Mouse (Mus musculus) CH12.LX (cell line): ENCODE results near the gene Abi3bp. TPM values are rescaled to one million over a fixed set of nuclear protein-coding genes. Genes with fewer than 3 reads are reported as not detected.
A peak's percentile ranks its signal among the peaks of the same experiment; 100 is the strongest.

Experiments
- DNase-seq: peaks from one replicate; pipeline ENCODE4 v3.0.0-alpha.2; 2013; ENCODE audit errors: extremely low read depth
- H3K27ac ChIP-seq: 2 replicates; pipeline ENCODE4 v1.5.1; 2012; ENCODE audit warnings: low read depth, mild to moderate bottlenecking, control low read depth, moderate library complexity; ENCODE audit not compliant: insufficient read depth
- H3K27me3 ChIP-seq: replicated peaks from 2 replicates; pipeline ENCODE3; 2012; ENCODE audit warnings: inconsistent platforms
- H3K36me3 ChIP-seq, 2 experiments: replicated peaks in 1 of 2; 2 replicates each; pipeline versions ENCODE3 to v1.6.1; 2012; ENCODE audit warnings: inconsistent platforms in 1 of 2, low read length in 1 of 2, mild to moderate bottlenecking in 1 of 2, mixed read lengths in 1 of 2, moderate library complexity in 1 of 2; ENCODE audit not compliant: control insufficient read depth in 1 of 2, insufficient read depth in 1 of 2
- H3K4me1 ChIP-seq, 2 experiments: 2 replicates each; pipeline ENCODE4 v1.6.1; 2012; ENCODE audit warnings: inconsistent platforms in 1 of 2, moderate library complexity in 1 of 2; ENCODE audit not compliant: insufficient read depth in 2 of 2, control insufficient read depth in 1 of 2
- H3K4me2 ChIP-seq: 2 replicates; pipeline ENCODE4 v1.6.1; 2012; ENCODE audit warnings: low read depth, mild to moderate bottlenecking, control low read depth; ENCODE audit not compliant: poor library complexity, insufficient read depth, severe bottlenecking
- H3K4me3 ChIP-seq, 3 experiments: fragments of 150-350 bp in 1 of 3; sonication (generic) in 1 of 3; replicated peaks in 1 of 3; 2 replicates each; pipeline versions ENCODE3 to v1.5.1; 2011 to 2012; ENCODE audit warnings: low read depth in 2 of 3, low read length in 2 of 3, mild to moderate bottlenecking in 2 of 3, moderate library complexity in 2 of 3, control low read depth in 1 of 3, improper control_type of control experiment in 1 of 3, inconsistent platforms in 1 of 3, mixed read lengths in 1 of 3; ENCODE audit not compliant: poor library complexity in 1 of 3
- H3K79me2 ChIP-seq: replicated peaks from 2 replicates; pipeline ENCODE4 v1.6.1; 2012; ENCODE audit warnings: mild to moderate bottlenecking, moderate library complexity; ENCODE audit not compliant: control insufficient read depth, poor library complexity, insufficient read depth, severe bottlenecking; ENCODE audit errors: extremely low read depth
- H3K9ac ChIP-seq: 2 replicates; pipeline ENCODE4 v1.6.1; 2012; ENCODE audit warnings: low read depth, mild to moderate bottlenecking, control low read depth, moderate library complexity; ENCODE audit not compliant: insufficient read depth
- H3K9me3 ChIP-seq: replicated peaks from 2 replicates; pipeline ENCODE3; 2012; ENCODE audit warnings: low read length, inconsistent platforms, mixed read lengths
- BHLHE40 ChIP-seq: IDR thresholded peaks from 2 replicates; pipeline ENCODE4 v1.6.1; 2011; ENCODE audit warnings: mild to moderate bottlenecking, low read depth, low read length, improper control_type of control experiment
- CHD2 ChIP-seq: IDR thresholded peaks from 2 replicates; pipeline ENCODE4 v1.6.1; 2011; ENCODE audit warnings: low read length, improper control_type of control experiment
- CTCF ChIP-seq, 2 experiments: IDR thresholded peaks in 1 of 2; conservative IDR thresholded peaks in 1 of 2; 2 replicates each; pipeline ENCODE4 v1.5.1; 2011 to 2012; ENCODE audit warnings: low read depth in 2 of 2, low read length in 2 of 2, improper control_type of control experiment in 1 of 2, inconsistent platforms in 1 of 2, mild to moderate bottlenecking in 1 of 2, moderate library complexity in 1 of 2
- E2F4 ChIP-seq: IDR thresholded peaks from 2 replicates; pipeline ENCODE4 v1.6.1; 2011; ENCODE audit warnings: low read depth, low read length, improper control_type of control experiment; ENCODE audit not compliant: insufficient replicate concordance
- IRF4 ChIP-seq: IDR thresholded peaks from 2 replicates; pipeline ENCODE4 v1.6.1; 2014; ENCODE audit warnings: low read depth, mild to moderate bottlenecking, inconsistent platforms, low read length, improper control_type of control experiment
- KAT2A ChIP-seq: IDR thresholded peaks from 2 replicates; pipeline ENCODE4 v1.6.1; 2012; ENCODE audit warnings: low read length, improper control_type of control experiment, inconsistent platforms; ENCODE audit not compliant: insufficient replicate concordance
- MYC ChIP-seq: IDR thresholded peaks from 2 replicates; pipeline ENCODE4 v1.6.1; 2011; ENCODE audit warnings: low read depth, mild to moderate bottlenecking, improper control_type of control experiment, low read length
- NELFE ChIP-seq: IDR thresholded peaks from 2 replicates; pipeline ENCODE4 v1.6.1; 2011; ENCODE audit warnings: low read depth, low read length, improper control_type of control experiment
- NRF1 ChIP-seq: IDR thresholded peaks from 2 replicates; pipeline ENCODE4 v1.6.1; 2014; ENCODE audit warnings: low read depth, mild to moderate bottlenecking, inconsistent platforms, low read length, improper control_type of control experiment, moderate library complexity
- RAD21 ChIP-seq: IDR thresholded peaks from 2 replicates; pipeline ENCODE4 v1.6.1; 2011; ENCODE audit warnings: low read depth, mild to moderate bottlenecking, low read length, improper control_type of control experiment, moderate library complexity
- SMC3 ChIP-seq: IDR thresholded peaks from 2 replicates; pipeline ENCODE4 v1.6.1; 2011; ENCODE audit warnings: low read depth, low read length, improper control_type of control experiment
- USF2 ChIP-seq: conservative IDR thresholded peaks from 2 replicates; pipeline ENCODE4 v1.6.1; 2011; ENCODE audit warnings: low read depth, low read length, improper control_type of control experiment
- ZMIZ1 ChIP-seq: IDR thresholded peaks from 2 replicates; pipeline ENCODE4 v1.6.1; 2012; ENCODE audit warnings: low read depth, mild to moderate bottlenecking, inconsistent platforms, low read length, improper control_type of control experiment
- ZNF384 ChIP-seq: IDR thresholded peaks from 2 replicates; pipeline ENCODE4 v1.6.1; 2012; ENCODE audit warnings: low read depth, low read length, improper control_type of control experiment, inconsistent platforms
- dilution Hi-C: fragments of 300-500 bp; cut with MboI; formaldehyde crosslinking; loops from 2 replicates; pipeline ENCODE4 v1.14.3; 2020; ENCODE audit warnings: low sequenced_read_pairs; ENCODE audit not compliant: extremely low pct_unique_long_range_greater_than_20kb, extremely low pct_ligation_motif_present
- in situ Hi-C: fragments of 300-500 bp; cut with MboI; formaldehyde crosslinking; loops from 3 replicates; pipeline ENCODE4 v1.14.3; 2019; ENCODE audit warnings: low sequenced_read_pairs, low pct_ligation_motif_present, low pct_unique_long_range_greater_than_20kb, mixed read lengths
- polyA plus RNA-seq: library from polyadenylated mRNA; unstranded; fragments of >175 nt; gene quantifications from 2 replicates; pipeline ENCODE4 v1.2.1, GENCODE M21; 2012; ENCODE audit warnings: low read depth; ENCODE audit not compliant: insufficient read length
- total RNA-seq, 2 experiments: library from RNA; depleted of rRNA; stranded (reverse); fragments of 300-350 nt in 1 of 2; fragments of >200 nt in 1 of 2; gene quantifications; 2 replicates each; pipeline ENCODE4 v1.2.3; 2012 to 2014

Gene Abi3bp
- total and polyA plus RNA-seq, 3 experiments: 0.13 TPM; not detected in 2

- no peak for TF ChIP-seq E2F4
- TF ChIP-seq NELFE: no peak
- TF ChIP-seq KAT2A: no peak
- no peak for TF ChIP-seq CHD2
- no peak for TF ChIP-seq NRF1
- no peak for TF ChIP-seq BHLHE40
- no peak for TF ChIP-seq SMC3
- TF ChIP-seq ZNF384: no peak
- no peak for TF ChIP-seq MYC
- TF ChIP-seq USF2: no peak
- no peaks in the 10 kb centered on the region for H3K79me2 ChIP-seq
- no peaks in the 10 kb centered on the region for H3K9me3 ChIP-seq
- no peak overlapping the region for H3K27ac ChIP-seq
- H3K4me1 ChIP-seq: peaks cover 5 to 14% of the 10 kb centered on the region in 2 experiments
- in situ Hi-C loops (no loop called here), dilution Hi-C loops (no loop called here)
- no peaks in the 10 kb centered on the region for H3K36me3 ChIP-seq
- no peak overlapping the region for H3K4me2 ChIP-seq
- H3K9ac ChIP-seq: no peak overlapping the region
- no peaks in the 10 kb centered on the region for H3K27me3 ChIP-seq
- DNase-seq: no peak
- H3K4me3 ChIP-seq: no peak overlapping the region
These were observed 21.0 kb downstream of the Abi3bp start for GRCm38 (mm10) chr16:56498680-56499079.

- Histone ChIP-seq H3K4me1 (peaks cover 5 to 12% of the 10 kb centered on the region in 2 experiments), H3K27ac (no peak overlapping the region), H3K4me3 (no peak overlapping the region), H3K36me3 (no peaks in the 10 kb centered on the region), H3K9me3 (no peaks in the 10 kb centered on the region), H3K79me2 (no peaks in the 10 kb centered on the region), H3K9ac (no peak overlapping the region), H3K4me2 (peak overlapping the region; percentile 81; the same call in 1 of the 2 replicates), H3K27me3 (no peaks in the 10 kb centered on the region)
- peak; percentile 45 for TF ChIP-seq SMC3
- TF ChIP-seq IRF4: 0 out of 2 replicates have a peak, but pooled peaks have one; percentile 6
- 0 out of 2 replicates have a peak, but pooled peaks have one; percentile 22 for TF ChIP-seq MYC
- TF ChIP-seq NELFE: 0 out of 2 replicates have a peak, but pooled peaks have one; percentile 35
- no peak for TF ChIP-seq NRF1
- no peak for TF ChIP-seq ZMIZ1
- TF ChIP-seq RAD21: peak; percentile 68
- TF ChIP-seq CTCF (conservative IDR thresholded peaks at IDR 0.05 in 1 of 2, IDR thresholded peaks at IDR 0.05 in 1 of 2; ENCODE audit: low read depth in 2 of 2, low read length in 2 of 2): peak; percentile 75 to 77
- in situ Hi-C loops (loop anchor here (25.0 kb wide), 1 partner anchor 412 kb away; no protein-coding TSS in a partner anchor), dilution Hi-C loops (no loop called here)
- DNase-seq: peak; percentile 38
These were observed 22.8 kb downstream of the Abi3bp start for GRCm38 (mm10) chr16:56500441-56500840.
